Mouse (Mus musculus) embryo, embryonic 11.5 days (tissue): ENCODE data around the gene Tet1.
A peak's percentile ranks its signal among the peaks of the same experiment; 100 is the strongest.
"Not testable (repeated sequence)": the region's sequence is repeated elsewhere in the genome, so short reads cannot be mapped to it uniquely, and the experiment has no call there.

Experiments
- DNase-seq: peaks from one replicate; pipeline ENCODE4 v3.0.0-alpha.2; 2012; ENCODE audit warnings: low read depth, low spot score

The Tet1 gene

DNA sequence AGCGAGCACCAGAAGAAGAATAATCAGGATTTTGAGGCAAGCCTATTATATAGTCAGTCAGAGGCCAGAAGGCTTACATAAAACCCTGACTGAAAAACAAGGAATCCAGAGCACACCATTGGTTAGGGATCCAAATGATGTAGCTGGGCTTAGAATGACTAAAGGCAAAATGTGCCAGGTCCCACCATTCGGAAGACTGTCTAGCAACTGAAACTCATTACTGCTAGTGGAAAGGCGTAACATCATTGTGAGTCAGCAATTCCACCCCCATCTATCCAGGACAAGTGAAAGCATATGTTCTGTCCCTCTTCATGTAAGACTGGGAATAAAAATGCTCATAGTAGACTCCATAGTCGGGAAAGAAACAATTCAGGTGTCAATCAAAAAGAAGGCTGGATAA, 57.8 kb downstream of the Tet1 start:
- no peak for DNase-seq

DNA sequence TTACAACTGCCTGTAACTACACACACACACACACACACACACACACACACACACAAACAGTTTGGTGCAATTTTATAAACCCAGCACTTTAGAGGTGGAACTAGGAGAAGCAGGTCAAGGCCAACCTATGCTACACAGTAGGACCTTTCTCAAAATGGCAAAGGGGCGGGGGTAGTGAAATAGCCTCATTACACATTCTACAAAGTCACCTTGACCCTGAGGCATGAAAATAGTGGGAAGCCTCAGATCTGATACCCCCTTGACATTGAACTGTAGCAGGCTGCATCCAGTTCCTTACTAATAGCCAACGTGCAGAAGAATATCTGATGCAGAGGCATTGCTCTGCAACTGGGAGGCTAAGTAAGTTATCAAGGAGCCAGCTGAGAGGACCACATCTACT, 60.0 kb downstream of the Tet1 start:
- DNase-seq, result no peak

DNA sequence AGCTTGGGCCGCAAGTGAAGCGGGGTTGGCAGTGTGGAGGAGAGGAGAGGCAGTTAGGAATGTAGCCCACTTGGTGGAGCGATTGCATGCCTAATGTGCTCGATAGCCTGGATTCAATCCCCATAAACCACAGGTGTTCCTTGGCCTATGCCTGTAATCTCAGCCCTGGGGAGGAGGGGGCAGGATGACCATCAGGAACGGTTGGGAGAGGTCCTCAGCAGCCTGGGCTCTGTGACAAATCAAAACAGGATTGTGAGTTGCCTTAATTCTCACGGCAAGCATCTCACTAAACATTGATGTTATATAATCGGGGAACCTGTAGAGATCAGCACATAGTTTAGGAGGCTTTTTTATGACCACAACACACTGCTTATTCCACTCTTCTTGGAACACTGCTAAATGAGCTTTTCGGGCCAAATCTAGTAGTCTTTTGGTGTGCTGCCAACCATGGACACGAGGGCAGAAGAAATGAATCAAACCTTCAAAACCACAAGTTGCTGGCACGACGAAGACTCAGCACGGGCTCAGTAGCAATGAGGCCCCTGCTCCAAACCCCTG, 61.6 kb downstream of the Tet1 start:
- DNase-seq, result no peak

DNA sequence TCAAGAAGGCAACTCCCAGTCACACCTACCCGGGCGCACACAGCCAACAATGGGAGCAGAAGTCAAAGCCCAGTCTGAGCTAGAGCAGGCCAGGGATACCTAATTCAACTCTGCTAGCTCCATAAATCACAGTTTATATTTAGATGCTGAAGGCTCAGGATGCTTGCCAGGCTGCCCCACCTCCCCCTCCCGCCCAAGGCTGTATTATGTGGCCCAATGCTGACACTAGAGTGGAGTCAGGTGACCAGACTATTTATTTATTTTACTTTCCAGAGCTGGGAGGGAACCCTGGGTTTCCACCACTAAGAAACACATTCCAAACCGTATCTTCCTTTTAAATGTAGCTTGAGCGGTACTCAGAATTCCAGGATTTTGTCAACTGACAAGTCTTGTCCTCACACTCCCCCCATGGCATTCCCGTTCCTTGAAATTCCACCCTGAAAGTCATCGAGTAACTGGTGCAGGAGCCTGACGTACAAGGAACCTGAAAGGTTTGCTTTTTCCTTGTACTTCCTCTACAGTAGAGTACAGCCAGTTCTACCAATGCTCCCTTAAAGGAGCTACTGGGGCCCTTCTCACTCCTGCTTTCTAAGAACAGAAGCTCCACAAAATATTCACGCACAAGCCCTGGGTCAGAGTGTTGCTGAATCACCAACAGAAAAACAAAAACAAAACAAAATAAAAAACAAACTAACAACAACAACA, 64.9 kb downstream of the Tet1 start:
- no peak for DNase-seq

DNA sequence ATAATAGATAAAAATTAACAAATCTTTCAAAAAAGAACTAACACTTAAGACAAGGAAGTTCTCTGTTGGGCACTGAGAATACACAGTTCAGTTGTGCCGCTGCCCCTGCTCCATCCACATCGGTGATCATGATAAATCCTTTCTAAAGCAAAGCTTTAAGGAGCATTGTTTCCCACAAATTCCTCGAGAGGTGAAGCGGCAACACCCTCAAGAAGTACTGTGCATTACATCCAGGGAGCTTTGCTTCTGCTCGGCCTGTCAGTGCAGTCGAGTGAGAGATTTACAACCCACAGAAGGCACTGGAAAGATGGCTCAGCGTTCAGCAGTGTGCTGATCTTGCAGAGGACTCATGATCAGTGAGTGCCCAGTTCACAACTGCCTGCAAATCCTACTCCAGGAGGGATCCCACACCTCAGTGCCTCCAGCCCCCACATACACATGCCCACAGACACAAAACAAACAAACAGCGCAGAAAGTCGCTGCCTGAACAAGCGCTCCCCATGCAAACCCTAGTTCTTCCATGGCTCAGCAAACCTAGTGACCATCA, 66.8 kb downstream of the Tet1 start:
- no peak for DNase-seq

DNA sequence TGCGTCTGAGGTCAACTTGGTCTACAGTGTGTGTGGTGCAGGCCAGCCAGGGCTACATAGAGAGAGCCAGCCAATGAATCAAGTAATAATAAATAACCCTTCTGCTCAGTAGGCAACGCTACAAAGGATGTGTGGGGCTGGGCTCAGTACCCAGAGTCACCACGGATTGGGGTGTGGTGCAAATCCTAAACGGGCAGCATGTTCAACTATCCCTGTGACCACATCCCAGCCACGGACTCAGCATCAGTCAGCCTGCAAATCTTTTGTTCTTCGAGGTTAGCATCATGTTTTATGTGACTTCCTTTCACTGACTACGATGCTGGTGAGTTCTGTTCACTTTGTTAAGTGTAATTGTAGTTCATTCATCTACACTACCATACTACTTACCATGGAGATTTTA, 68.1 kb downstream of the Tet1 start:
- DNase-seq, result no peak

DNA sequence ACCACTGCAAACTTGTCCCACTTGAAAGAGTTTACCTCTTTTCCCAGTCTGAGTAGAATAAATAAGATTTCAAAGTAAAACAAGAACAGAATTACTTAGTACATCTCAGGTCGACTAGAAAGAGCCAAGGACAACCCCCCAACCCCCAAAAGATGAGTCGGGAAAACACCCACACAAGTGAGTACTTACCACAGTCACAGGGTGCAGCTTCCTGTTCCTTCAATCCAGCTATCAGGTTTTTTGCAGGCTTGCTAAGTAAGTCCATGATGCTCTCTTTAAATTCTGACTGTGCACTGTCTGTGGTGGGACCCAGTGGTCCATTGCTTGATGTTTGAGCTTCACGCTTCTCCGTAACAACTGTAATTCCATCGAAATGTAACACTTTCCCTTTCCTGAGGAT, 70.8 kb downstream of the Tet1 start:
- DNase-seq, result no peak

DNA sequence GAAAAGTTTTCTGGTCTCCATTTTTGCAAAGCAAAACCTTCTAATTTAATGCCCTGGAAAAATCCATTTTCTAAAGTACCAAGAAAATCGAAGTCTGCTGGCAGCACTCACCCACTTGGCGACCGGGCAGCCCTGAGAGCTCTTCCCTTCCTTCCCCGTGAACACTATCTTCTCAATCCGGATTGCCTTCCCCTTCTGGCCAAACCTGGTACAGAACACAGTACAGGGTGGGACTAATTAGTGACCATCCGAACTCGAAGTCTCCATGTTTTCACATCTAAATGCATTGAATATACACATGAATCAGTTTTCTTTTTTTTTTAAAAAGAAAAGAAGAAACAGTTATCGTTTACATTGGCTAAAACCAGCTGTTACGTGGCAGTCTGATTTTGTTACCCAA, 76.0 kb downstream of the Tet1 start:
- DNase-seq, result no peak

DNA sequence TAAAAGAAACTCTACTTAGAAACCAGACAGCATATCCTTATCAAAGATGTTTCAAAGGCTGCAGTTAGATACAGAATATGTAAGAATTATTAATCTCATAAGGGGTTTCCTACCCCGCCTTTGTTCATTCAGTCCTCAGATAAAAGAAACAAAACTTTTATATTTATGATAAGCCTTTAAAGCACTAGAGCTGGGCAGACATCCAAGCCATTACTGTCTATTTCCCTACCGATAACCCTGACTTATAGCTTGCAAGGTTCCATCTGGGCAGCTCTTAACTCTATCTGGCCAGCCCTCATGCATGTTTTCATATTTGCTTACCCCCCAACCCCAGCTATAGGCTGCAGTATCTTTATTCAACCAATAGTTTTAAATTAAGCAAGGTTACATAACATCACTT, 77.2 kb downstream of the Tet1 start:
- DNase-seq, result no peak

DNA sequence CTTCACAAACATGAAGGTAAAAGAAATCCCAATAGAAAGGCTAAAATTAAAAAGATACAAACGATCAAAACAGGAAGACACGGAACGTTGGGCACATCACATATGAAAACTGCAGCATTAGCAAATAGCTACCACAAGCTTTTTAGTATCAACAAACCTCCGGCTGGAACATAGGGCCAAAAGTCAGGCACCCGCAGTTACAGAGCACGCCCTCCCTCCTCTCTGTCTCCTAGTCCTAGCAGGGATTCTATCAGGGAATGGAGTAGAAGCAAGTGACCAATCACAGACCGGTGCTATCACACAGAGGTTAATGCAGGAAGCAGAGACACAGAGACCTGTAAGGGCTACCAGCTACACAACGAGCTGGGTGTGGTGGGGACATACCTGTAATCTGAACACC, 84.3 kb downstream of the Tet1 start:
- DNase-seq, result no peak

DNA sequence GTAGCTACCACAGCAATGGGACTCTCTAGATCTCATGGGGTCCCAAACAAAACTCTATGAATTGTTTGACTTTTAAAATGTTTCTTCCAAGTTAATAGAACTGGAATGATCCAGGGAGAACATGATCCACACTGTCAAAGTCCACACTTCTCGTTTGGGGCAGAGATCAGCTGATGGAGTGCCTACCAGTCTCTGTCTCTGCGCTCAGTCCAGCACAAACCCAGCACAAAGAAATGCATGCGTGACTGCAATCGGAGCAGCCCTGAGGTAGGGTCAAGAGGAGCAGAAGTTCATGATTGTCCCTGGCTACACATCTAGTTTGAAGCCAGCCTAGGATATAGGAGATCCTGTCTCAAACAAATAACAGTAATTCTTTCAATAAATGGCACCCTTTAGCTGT, 85.4 kb downstream of the Tet1 start:
- no peak for DNase-seq

DNA sequence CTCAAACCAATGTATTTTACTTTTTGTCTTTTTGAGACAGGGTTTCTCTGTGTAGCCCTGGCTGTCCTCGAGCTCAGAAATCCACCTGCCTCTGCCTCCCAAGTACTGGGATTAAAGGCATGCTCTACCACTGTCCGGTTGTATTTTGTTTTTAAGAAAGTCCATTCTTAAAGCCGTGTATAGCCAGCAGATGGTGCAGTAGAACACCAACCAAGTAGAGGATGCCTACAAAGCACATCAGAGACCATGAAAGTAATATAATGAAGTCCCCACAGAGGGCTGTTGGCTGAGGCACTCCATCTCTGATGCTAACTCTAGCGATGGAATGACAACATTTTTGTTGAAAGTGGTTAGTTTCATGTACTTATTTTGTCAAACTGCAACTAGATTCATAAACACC, 98.8 kb downstream of the Tet1 start:
- DNase-seq, result no peak

DNA sequence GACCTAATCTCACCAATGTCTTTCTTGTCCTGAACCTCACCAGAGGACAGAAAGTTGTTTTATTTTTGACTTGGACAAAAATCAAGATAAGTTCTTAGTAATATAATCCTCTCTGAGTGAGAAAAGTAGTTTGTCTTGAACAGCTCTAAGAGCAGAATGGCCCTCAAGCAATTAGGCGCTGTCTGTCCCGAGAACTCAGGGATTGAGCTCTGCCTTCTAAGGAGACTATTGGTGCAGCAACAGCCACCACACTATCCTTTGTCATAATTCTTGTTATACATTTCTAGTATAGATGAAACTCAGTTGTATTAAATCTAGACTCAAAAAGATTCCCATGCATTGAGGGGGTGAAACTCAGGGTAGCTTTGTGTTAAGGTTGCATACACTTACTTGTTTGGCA, 100.0 kb downstream of the Tet1 start:
- DNase-seq, result no peak

DNA sequence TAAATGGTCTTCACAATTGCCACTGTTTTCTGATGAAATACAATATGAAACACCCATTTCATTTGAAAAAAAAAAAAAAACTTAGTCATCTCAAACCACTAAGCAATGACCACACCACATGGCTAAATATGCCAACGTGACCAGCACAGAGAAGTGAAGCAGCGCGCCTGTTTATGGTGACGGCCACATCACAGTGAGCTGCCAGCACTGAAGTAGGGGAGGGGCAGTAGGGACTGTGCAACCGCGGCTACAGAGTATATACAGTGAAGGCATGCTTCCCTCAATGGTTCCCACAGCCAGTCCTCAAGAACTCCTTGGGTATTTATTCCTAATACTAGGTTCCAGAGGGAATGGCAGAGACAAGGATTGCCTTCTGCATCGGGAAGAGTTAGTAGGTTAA, 100.5 kb downstream of the Tet1 start:
- no peak for DNase-seq

DNA sequence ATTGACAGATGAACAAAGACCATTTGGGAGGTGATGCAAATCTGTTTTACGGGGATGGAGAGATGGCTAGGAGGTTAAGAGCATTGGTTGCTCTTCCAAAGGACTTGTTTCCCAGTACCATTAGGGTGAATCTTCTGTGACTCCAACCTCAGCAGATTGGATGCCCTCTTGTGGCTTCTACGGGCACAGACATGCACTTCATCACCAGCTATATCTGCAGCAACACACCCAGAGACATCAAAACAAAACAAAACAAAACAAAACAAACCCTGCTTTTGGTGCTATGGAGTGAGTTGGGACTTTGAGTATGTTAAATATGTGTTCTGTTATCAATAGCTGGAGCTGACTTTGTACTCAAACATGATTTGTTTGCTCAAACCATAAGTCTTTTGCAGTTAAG, 104.7 kb downstream of the Tet1 start:
- no peak for DNase-seq

DNA sequence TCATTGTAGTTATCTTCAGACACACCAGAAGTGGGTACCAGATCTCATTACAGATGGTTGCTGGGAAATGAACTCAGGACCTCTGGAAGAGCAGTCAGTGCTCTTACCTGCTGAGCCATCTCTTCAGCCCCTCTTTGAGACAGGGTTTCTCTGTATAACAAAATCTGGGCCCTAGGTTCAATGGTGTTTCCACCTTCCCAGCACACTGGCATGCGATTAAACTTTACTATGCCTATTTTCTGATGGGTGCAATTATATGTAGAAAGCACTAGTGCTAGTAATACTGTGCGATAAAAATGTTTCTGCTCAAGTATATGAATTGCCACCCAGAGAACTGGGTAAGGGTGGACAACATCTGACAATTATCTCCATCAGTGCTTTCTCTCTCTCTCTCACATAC, 105.5 kb downstream of the Tet1 start:
- DNase-seq, result no peak

DNA sequence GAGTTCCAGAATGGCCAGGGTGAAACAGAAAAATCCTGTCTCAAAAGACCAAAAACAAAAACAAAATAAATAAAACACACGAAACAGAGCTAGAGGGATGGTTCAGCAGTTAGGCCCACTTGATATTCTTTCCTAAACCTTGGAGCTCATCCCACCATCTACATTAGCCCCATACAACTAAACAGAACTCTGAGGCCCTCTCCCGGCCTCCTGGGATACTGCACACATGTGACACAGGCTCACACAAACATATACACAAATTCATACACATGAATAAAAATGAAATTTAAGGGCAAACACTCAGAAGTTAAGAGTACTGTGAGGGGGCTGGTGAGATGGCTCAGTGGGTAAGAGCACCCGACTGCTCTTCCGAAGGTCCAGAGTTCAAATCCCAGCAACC, 114.6 kb downstream of the Tet1 start:
- no peak for DNase-seq

DNA sequence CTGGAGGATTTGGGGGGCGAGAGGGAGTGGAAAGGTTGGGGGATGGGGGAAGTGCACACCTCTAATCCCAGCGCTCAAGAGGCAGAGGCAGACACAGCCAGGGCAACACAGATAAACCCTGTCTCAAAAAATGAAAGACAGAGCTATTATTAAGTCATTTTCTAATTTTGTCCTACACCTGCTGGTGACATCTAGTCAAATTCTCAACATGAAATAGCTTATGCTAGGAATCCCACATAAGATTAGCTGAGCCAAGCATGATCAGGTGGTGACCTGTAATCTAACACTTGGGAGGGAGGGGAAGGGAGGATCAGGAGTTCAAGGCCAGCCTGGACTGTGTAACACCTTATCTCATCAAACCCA, 115.7 kb downstream of the Tet1 start:
- no peak for DNase-seq

DNA sequence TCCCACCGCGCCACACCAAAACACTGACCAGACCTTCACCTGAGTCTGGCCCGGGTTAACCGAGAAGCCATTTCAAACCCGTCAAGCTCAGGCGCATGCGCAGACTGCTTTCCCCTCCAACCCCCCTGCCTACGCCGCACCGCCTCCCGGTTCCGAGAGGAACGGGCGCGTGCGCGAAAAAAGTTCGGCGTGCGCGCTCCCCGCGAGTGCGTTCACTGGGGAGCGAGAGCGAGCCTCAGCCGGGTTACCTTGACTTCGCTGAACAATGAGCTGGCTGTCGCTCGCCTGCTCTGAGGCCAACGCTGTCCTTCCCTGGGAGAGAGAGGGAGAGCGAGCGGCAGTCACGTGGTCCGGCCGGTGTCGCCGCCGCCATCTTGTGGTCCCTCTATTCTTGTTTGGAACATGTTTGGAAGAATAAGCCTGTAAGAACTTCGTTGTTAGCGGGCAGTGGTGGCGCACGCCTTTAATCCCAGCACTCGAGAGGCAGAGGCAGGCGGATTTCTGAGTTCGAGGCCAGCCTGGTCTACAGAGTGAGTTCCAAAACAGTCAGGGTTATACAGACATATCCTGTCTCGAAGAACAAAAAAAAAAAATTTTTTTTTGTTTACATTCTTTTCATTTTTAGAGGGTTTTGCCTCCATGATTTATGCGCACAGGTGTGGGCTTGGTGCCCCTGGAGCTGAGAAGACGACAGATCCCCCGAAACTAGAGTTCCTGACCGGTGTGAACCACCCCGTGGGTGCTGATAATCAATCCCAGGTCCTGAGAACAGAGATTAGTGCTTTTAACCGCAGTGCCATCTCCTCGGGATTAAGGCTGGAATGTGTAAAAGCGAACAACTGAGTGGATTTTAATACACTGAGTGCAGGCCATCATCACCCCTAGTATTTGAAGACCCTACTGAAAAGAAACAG, 116.4 kb downstream of the Tet1 start, which contains the start of gene Ccar1:
Gene Ccar1, minus strand, starts transcription at position 110 of the 914 bp plus-strand sequence.
- peak; percentile 99 for DNase-seq

DNA sequence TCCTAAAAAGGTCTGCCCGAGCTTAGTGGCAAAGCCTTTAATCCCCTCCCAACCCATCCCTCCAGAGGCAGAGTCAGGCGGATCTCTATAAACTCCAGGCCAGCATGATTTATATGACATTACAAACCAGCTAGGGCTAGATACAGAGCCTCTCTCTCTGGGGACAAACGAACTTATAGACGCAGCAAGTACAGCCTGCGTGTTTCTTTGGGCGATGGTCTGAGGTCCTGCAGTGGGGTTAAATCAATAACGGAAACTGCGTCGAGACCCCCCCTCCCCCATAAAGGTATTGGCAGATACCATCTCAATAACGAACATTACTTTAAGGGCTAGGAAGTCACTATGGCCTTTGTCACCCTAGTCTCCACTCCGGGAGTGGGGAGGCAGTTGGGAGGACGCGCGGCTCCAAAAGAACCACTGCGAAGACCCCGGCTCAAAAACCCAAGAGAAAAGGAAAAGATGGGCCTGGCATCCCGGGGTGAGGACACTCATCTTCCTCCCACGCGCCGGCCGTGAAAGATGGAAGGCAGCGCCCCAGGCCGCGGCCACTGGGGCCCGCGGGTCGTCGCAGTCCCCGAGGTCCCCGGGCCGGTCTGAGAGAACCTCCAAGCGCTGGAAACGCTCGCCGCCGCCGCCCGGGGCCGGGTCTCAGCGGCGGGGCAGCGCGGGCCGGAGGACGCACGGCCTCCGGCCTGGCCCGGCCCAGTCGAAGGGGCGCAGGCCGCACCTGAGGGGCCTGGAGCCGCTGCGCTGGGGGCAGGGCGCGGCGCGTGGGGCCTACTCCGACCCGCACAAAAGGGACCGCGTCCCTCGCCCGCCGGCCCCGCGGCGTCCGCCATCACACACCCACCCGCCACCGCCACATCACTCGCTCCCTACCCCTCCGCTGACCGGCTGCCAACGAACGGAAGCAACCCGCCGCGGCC, 117.3 kb downstream of the Tet1 start:
- DNase-seq, result peak; percentile 9

DNA sequence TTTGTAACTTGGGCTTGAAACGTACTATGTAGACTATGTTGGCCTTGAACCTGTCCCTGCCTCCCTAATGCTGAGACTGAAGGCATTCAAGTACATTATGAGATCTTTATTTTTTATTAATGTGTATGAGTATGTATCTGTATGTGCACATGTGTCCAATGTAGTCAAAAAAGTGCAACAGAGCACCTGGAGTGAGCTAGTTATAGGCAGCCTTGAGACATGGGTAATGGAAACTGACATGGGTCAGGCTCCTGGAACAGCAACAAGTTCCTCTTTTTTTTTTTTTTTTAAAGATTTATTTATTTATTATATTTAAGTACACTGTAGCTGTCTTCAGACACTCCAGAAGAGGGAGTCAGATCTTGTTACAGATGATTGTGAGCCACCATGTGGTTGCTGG, 127.0 kb downstream of the Tet1 start:
- DNase-seq, result not testable (repeated sequence)
